Mouse (Mus musculus) c-Kit-positive CD71-positive TER-119-positive erythroid progenitor cells, embryonic 14.5 days (primary cell): ENCODE data around the gene Dph7.
"Not testable (repeated sequence)": the region's sequence is repeated elsewhere in the genome, so short reads cannot be mapped to it uniquely, and the experiment has no call there.

Source experiments
- DNase-seq: peaks from one replicate; pipeline ENCODE4 v3.0.0-alpha.2; 2013; ENCODE audit warnings: low spot score

The Dph7 gene

GRCm38 (mm10) chr2:24962304-24963000, at the start of gene Dph7:
Gene Dph7, plus strand, starts transcription at chr2:24962400.
- DNase-seq: peak; percentile 83

- no peak for DNase-seq
Measured at GRCm38 (mm10) chr2:24912589-24912988, 49.6 kb upstream of the Dph7 start.

GRCm38 (mm10) chr2:24914762-24915161, 47.4 kb upstream of the Dph7 start:
- no peak for DNase-seq

- peak; percentile 86 for DNase-seq
Measured at GRCm38 (mm10) chr2:24918930-24919838, 43.0 kb upstream of the Dph7 start, which contains the start of gene Ehmt1. Gene Ehmt1, minus strand, starts transcription at chr2:24919614.

GRCm38 (mm10) chr2:24919839-24920175, 42.4 kb upstream of the Dph7 start:
- no peak for DNase-seq

- no peak for DNase-seq
Measured at GRCm38 (mm10) chr2:24923561-24923960, 38.6 kb upstream of the Dph7 start.

GRCm38 (mm10) chr2:24925284-24925683, 36.9 kb upstream of the Dph7 start:
- DNase-seq: no peak

- no peak for DNase-seq
Measured at GRCm38 (mm10) chr2:24926345-24926964, 35.7 kb upstream of the Dph7 start.

GRCm38 (mm10) chr2:24926965-24927358, 35.2 kb upstream of the Dph7 start:
- no peak for DNase-seq

- no peak for DNase-seq
Measured at GRCm38 (mm10) chr2:24927810-24928479, 34.3 kb upstream of the Dph7 start.

- no peak for DNase-seq
Measured at GRCm38 (mm10) chr2:24929119-24929518, 33.1 kb upstream of the Dph7 start.

- no peak for DNase-seq
Measured at GRCm38 (mm10) chr2:24929593-24929992, 32.6 kb upstream of the Dph7 start.

GRCm38 (mm10) chr2:24934441-24934963, 27.7 kb upstream of the Dph7 start:
- no peak for DNase-seq

GRCm38 (mm10) chr2:24935057-24935796, 27.0 kb upstream of the Dph7 start, which contains the start of gene Arrdc1:
Gene Arrdc1, minus strand, starts transcription at chr2:24935252.
- DNase-seq: peak; percentile 95

- DNase-seq: no peak
Measured at GRCm38 (mm10) chr2:24942092-24942491, 20.1 kb upstream of the Dph7 start.

- not testable (repeated sequence) for DNase-seq
Measured at GRCm38 (mm10) chr2:24944304-24944703, 17.9 kb upstream of the Dph7 start.

- peak; percentile 94 for DNase-seq
Measured at GRCm38 (mm10) chr2:24949421-24950188, 12.6 kb upstream of the Dph7 start, which contains the start of gene Zmynd19. Gene Zmynd19, plus strand, starts transcription at chr2:24949792.

GRCm38 (mm10) chr2:24950189-24950535, 12.0 kb upstream of the Dph7 start:
- no peak for DNase-seq

- no peak for DNase-seq
Measured at GRCm38 (mm10) chr2:24952537-24953055, 9.6 kb upstream of the Dph7 start.

GRCm38 (mm10) chr2:24960910-24961309, 1.3 kb upstream of the Dph7 start:
- no peak for DNase-seq
